Mouse (Mus musculus): ENCODE results near the gene Apoa2.
"Not testable (repeated sequence)": the region's sequence is repeated elsewhere in the genome, so short reads cannot be mapped to it uniquely, and the experiment has no call there.

Apoa2 gene

GRCm38 (mm10) chr1:171237438-171237837, 12.6 kb downstream of the Apoa2 start:
- no peak for DNase-seq

GRCm38 (mm10) chr1:171238463-171238862, 13.6 kb downstream of the Apoa2 start:
- DNase-seq = peak in 1 of 2 experiments; percentile 59

GRCm38 (mm10) chr1:171239992-171240744, 15.3 kb downstream of the Apoa2 start:
- DNase-seq = no peak

- DNase-seq = no peak
Observed at GRCm38 (mm10) chr1:171240911-171241310, 16.1 kb downstream of the Apoa2 start.

- not testable (repeated sequence) for DNase-seq
Observed at GRCm38 (mm10) chr1:171241952-171242351, 17.1 kb downstream of the Apoa2 start.

- no peak for DNase-seq
Observed at GRCm38 (mm10) chr1:171245353-171245752, 20.5 kb downstream of the Apoa2 start.

GRCm38 (mm10) chr1:171246709-171247452, 22.0 kb downstream of the Apoa2 start:
- DNase-seq = peak; percentile 92 to 96

- no peak for DNase-seq
Observed at GRCm38 (mm10) chr1:171247453-171247841, 22.6 kb downstream of the Apoa2 start.

GRCm38 (mm10) chr1:171247916-171248315, 23.1 kb downstream of the Apoa2 start:
- no peak for DNase-seq

GRCm38 (mm10) chr1:171248386-171249226, 23.8 kb downstream of the Apoa2 start:
- DNase-seq = no peak

GRCm38 (mm10) chr1:171249913-171250600, 25.2 kb downstream of the Apoa2 start, which contains the start of gene Adamts4:
TSS of gene Adamts4 (plus strand) at chr1:171250421.
- DNase-seq = no peak

- no peak for DNase-seq
Observed at GRCm38 (mm10) chr1:171250680-171251593, 26.1 kb downstream of the Apoa2 start, which contains the start of gene Ndufs2. TSS of gene Ndufs2 (minus strand) at chr1:171251388.

- no peak for DNase-seq
Observed at GRCm38 (mm10) chr1:171251594-171252324, 26.9 kb downstream of the Apoa2 start.

- DNase-seq = no peak
Observed at GRCm38 (mm10) chr1:171252415-171252814, 27.6 kb downstream of the Apoa2 start.

- DNase-seq = no peak
Observed at GRCm38 (mm10) chr1:171256095-171256818, 31.4 kb downstream of the Apoa2 start.

GRCm38 (mm10) chr1:171256937-171257548, 32.2 kb downstream of the Apoa2 start:
- DNase-seq = peak in 1 of 2 experiments; percentile 56

- DNase-seq = no peak
Observed at GRCm38 (mm10) chr1:171257781-171258180, 32.9 kb downstream of the Apoa2 start.

- DNase-seq = no peak
Observed at GRCm38 (mm10) chr1:171258921-171259320, 34.1 kb downstream of the Apoa2 start.

- DNase-seq = no peak
Observed at GRCm38 (mm10) chr1:171260316-171260715, 35.5 kb downstream of the Apoa2 start.

Data from spleen, adult 18-20 months (tissue).